In the genomic region with DNA sequence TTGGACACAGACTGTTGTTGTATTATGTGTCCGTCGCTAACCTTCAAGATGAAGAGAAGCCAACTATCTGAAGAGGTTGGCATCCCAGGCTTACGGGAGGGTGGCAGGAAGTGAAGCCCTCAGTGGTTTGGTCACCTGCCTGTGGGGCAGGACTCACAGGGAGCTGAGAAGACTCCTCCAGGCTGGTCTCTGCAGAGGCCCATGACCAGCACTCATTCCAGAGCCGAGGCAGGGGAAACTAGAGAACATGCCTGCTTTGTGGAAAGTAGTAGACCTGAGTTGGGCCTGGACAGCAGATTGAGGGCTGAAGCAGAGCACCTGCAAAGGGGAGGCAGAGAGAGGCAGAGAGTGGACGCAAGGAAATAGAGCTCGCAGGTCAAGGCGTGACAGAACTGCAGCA, we compare ENCODE assay signal across 9 mouse cellular contexts. TPM values are rescaled to one million over a fixed set of nuclear protein-coding genes. Genes with fewer than 3 reads are reported as not detected.
DNase-seq lines count a peak whose midpoint lies in the region; ATAC-seq and TF ChIP-seq lines count a peak whose summit lies in the region.
"Had no signal": no experiment of that assay in that cellular context is flagged by ENCODE, and none has a peak within 500 bp of the region (broad histone marks: within the 10 kb centered on the region; RNA-seq: fewer than 3 reads in every experiment).

No protein-coding gene starts in this region.

- peaks cover 31% of the 10 kb centered on the region for H3K79me2 ChIP-seq in macrophage (ENCODE audit: inconsistent target)

- H3K4me2 ChIP-seq in heart, embryonic 12.5 days = peak overlapping the region; percentile 94

- 76% methylated on average over 7 of the region's 7 CpGs for WGBS in heart, embryonic 12.5 days
- 87% methylated on average over 7 of the region's 7 CpGs for WGBS in hindbrain, embryonic 10.5 days
- WGBS in macrophage (ENCODE audit: missing documents) = 76% methylated on average over 7 of the region's 7 CpGs

- no peaks in the 10 kb centered on the region for H3K9me3 ChIP-seq in heart, embryonic 12.5 days (replicated peaks)
- H3K9me3 ChIP-seq in ES-Bruce4 (replicated peaks; ENCODE audit: control insufficient read depth, insufficient read depth, low read length, poor library complexity, severe bottlenecking) = no peaks in the 10 kb centered on the region
- H3K9me3 ChIP-seq in hindbrain, embryonic 10.5 days = no peaks in the 10 kb centered on the region

- peaks cover 42% of the 10 kb centered on the region for H3K36me3 ChIP-seq in heart, embryonic 12.5 days
- H3K36me3 ChIP-seq in ES-Bruce4 (ENCODE audit: control insufficient read depth, insufficient read depth, low read length, poor library complexity, severe bottlenecking) (peaks cover 41% of the 10 kb centered on the region), macrophage (ENCODE audit: inconsistent target) (peaks cover 33% of the 10 kb centered on the region)
- peaks cover 49% of the 10 kb centered on the region for H3K36me3 ChIP-seq in hindbrain, embryonic 10.5 days

- no peak for TF ChIP-seq EP300 in ES-Bruce4 (IDR thresholded peaks at IDR 0.05; ENCODE audit: insufficient read depth, low read depth, low read length)

- no peak for ATAC-seq in heart, embryonic 12.5 days (ENCODE audit: insufficient number of reproducible peaks, low FRiP score)

- H3K27me3 ChIP-seq in heart, embryonic 12.5 days (replicated peaks) = no peaks in the 10 kb centered on the region
- H3K27me3 ChIP-seq in ES-Bruce4 (ENCODE audit: control insufficient read depth, insufficient read depth, low read length, poor library complexity, severe bottlenecking) = no peaks in the 10 kb centered on the region
- H3K27me3 ChIP-seq in hindbrain, embryonic 10.5 days (ENCODE audit: insufficient read depth, poor library complexity, severe bottlenecking) = no peaks in the 10 kb centered on the region

- H3K27ac ChIP-seq in heart, embryonic 12.5 days (ENCODE audit: poor library complexity, severe bottlenecking) = no peak overlapping the region
- H3K27ac ChIP-seq in ES-Bruce4 (ENCODE audit: insufficient read depth, low read length) = no peak overlapping the region
- H3K27ac ChIP-seq in hindbrain, embryonic 10.5 days = no peak overlapping the region
- no peak overlapping the region for H3K27ac ChIP-seq in macrophage

- no peak for TF ChIP-seq CTCF in ES-Bruce4 (IDR thresholded peaks at IDR 0.05; ENCODE audit: low read depth, low read length)

- H3K4me3 ChIP-seq in heart, embryonic 12.5 days = peak overlapping the region; percentile 96
- H3K4me3 ChIP-seq in ES-Bruce4 (ENCODE audit: low read depth, low read length) (peak overlapping the region; percentile 35), macrophage (ENCODE audit: inconsistent target) (peak overlapping the region; percentile 87)
- H3K4me3 ChIP-seq in hindbrain, embryonic 10.5 days = peak overlapping the region; percentile 89

- peaks cover 12% of the 10 kb centered on the region for H3K4me1 ChIP-seq in heart, embryonic 12.5 days (replicated peaks)
- H3K4me1 ChIP-seq in ES-Bruce4 (ENCODE audit: control insufficient read depth, insufficient read depth, low read length) = no peaks in the 10 kb centered on the region
- peaks cover 14% of the 10 kb centered on the region for H3K4me1 ChIP-seq in hindbrain, embryonic 10.5 days (replicated peaks)

- TF ChIP-seq POLR2A in ES-Bruce4 (IDR thresholded peaks at IDR 0.05; ENCODE audit: insufficient read depth, low read length) = no peak

- peak overlapping the region; percentile 98; the same call in 1 of the 2 replicates for H3K9ac ChIP-seq in heart, embryonic 12.5 days
- H3K9ac ChIP-seq in ES-Bruce4 (ENCODE audit: low read depth, poor library complexity, severe bottlenecking) = peak overlapping the region; percentile 99; the same call in 1 of the 2 replicates

- DNase-seq in heart, postnatal 4 days = no peak
- no peak for DNase-seq in hindbrain, embryonic 10.5 days (ENCODE audit: low spot score)
- DNase-seq in B cell, adult 2 months = no peak
- no peak for DNase-seq in testis, postnatal 10 days (ENCODE audit: low spot score)
- DNase-seq in lung, postnatal 4 days = no peak

RNA-seq across cellular contexts. Expression of gene Eif3f, which starts 1.2 kb away (rescaled TPM):
- polyA plus RNA-seq in heart, embryonic 12.5 days (2016; fragmentation: Nextera tagmentation; extraction: Ambion mirVana) = 50.3 and 52.1 TPM in 2 replicates
- 100 to 1,000 TPM; 126 to 127 TPM for total RNA-seq in heart, postnatal 4 days (2021)
- 223 and 235 TPM in 2 replicates for polyA plus RNA-seq in ES-Bruce4 (2011; ENCODE audit: insufficient read depth, insufficient read length, low read depth, missing spikeins)
- polyA plus RNA-seq in hindbrain, embryonic 10.5 days (2016; fragmentation: Nextera tagmentation; extraction: Ambion mirVana) = 77.2 and 84.5 TPM in 2 replicates
- total RNA-seq in macrophage (2018; cell fraction: chromatin; rRNA removed) = 10 to 100 TPM; 10.5 to 56.8 (median 40.0) TPM
- 100 to 1,000 TPM in 14 of 26 experiments, 10 to 100 TPM in 12; 81.8 to 158 (median 105) TPM for total RNA-seq in macrophage (2018; cell fraction: cytosol; rRNA removed)
- total RNA-seq in macrophage (2018; cell fraction: nucleus; rRNA removed) = 10 to 100 TPM; 17.2 to 56.2 (median 34.5) TPM
- 60.5 to 140 TPM (median 94.6 TPM) in 3 replicates for polyA plus RNA-seq in macrophage (2018)

RNA-seq across cellular contexts. Expression of gene Nlrp10, which starts 5.4 kb away (rescaled TPM):
- 8.0 and 8.1 TPM in 2 replicates for polyA plus RNA-seq in heart, embryonic 12.5 days (2016; fragmentation: Nextera tagmentation; extraction: Ambion mirVana)
- 10 to 100 TPM; 16.4 to 17.6 TPM for total RNA-seq in heart, postnatal 4 days (2021)
- polyA plus RNA-seq in ES-Bruce4 (2011; ENCODE audit: insufficient read depth, insufficient read length, low read depth, missing spikeins) = not detected in 2 replicates
- 0.15 TPM in 1 of 2 replicates, not detected in the other for polyA plus RNA-seq in hindbrain, embryonic 10.5 days (2016; fragmentation: Nextera tagmentation; extraction: Ambion mirVana)
- total RNA-seq in macrophage (2018; cell fraction: chromatin; rRNA removed) = 1 to 10 TPM in 3 of 26 experiments, under 1 TPM in 16, not detected in 7; 0.08 to 1.3 (median 0.33) TPM
- 1 to 10 TPM in 18 of 26 experiments, under 1 TPM in 8; 0.53 to 1.6 (median 1.3) TPM for total RNA-seq in macrophage (2018; cell fraction: cytosol; rRNA removed)
- 1 to 10 TPM in 8 of 26 experiments, under 1 TPM in 17, not detected in 1; 0.29 to 1.8 (median 0.65) TPM for total RNA-seq in macrophage (2018; cell fraction: nucleus; rRNA removed)
- 0.69 to 1.6 TPM (median 1.4 TPM) in 3 replicates for polyA plus RNA-seq in macrophage (2018)

RNA-seq across cellular contexts. Expression of gene Tub, which starts 14.7 kb away (rescaled TPM):
- polyA plus RNA-seq in heart, embryonic 12.5 days (2016; fragmentation: Nextera tagmentation; extraction: Ambion mirVana) = 0.54 and 0.61 TPM in 2 replicates
- total RNA-seq in heart, postnatal 4 days (2021) = under 1 TPM; 0.81 to 0.83 TPM
- polyA plus RNA-seq in ES-Bruce4 (2011; ENCODE audit: insufficient read depth, insufficient read length, low read depth, missing spikeins) = 3.2 and 3.8 TPM in 2 replicates
- 5.7 and 11.0 TPM in 2 replicates for polyA plus RNA-seq in hindbrain, embryonic 10.5 days (2016; fragmentation: Nextera tagmentation; extraction: Ambion mirVana)
- under 1 TPM in 2 of 26 experiments, not detected in 24; 0.33 to 0.35 TPM for total RNA-seq in macrophage (2018; cell fraction: chromatin; rRNA removed)
- total RNA-seq in macrophage (2018; cell fraction: cytosol; rRNA removed) = not detected
- total RNA-seq in macrophage (2018; cell fraction: nucleus; rRNA removed) = under 1 TPM in 1 of 26 experiments, not detected in 25; 0.54 TPM
- not detected in 3 replicates for polyA plus RNA-seq in macrophage (2018)

RNA-seq across cellular contexts. Expression of gene Olfr519, which starts 41.2 kb away (rescaled TPM):
- polyA plus RNA-seq in heart, embryonic 12.5 days (2016; fragmentation: Nextera tagmentation; extraction: Ambion mirVana) = not detected in 2 replicates
- not detected for total RNA-seq in heart, postnatal 4 days (2021)
- not detected in 2 replicates for polyA plus RNA-seq in ES-Bruce4 (2011; ENCODE audit: insufficient read depth, insufficient read length, low read depth, missing spikeins)
- polyA plus RNA-seq in hindbrain, embryonic 10.5 days (2016; fragmentation: Nextera tagmentation; extraction: Ambion mirVana) = not detected in 2 replicates
- total RNA-seq in macrophage (2018; cell fraction: chromatin; rRNA removed) = not detected
- not detected for total RNA-seq in macrophage (2018; cell fraction: cytosol; rRNA removed)
- not detected for total RNA-seq in macrophage (2018; cell fraction: nucleus; rRNA removed)
- polyA plus RNA-seq in macrophage (2018) = not detected in 3 replicates
- total RNA-seq: layer of hippocampus, adult 18-20 months had no signal

RNA-seq across cellular contexts. Expression of gene Olfr518, which starts 50.6 kb away (rescaled TPM):
- polyA plus RNA-seq in heart, embryonic 12.5 days (2016; fragmentation: Nextera tagmentation; extraction: Ambion mirVana) = not detected in 2 replicates
- total RNA-seq in heart, postnatal 4 days (2021) = not detected
- polyA plus RNA-seq in ES-Bruce4 (2011; ENCODE audit: insufficient read depth, insufficient read length, low read depth, missing spikeins) = not detected in 2 replicates
- not detected in 2 replicates for polyA plus RNA-seq in hindbrain, embryonic 10.5 days (2016; fragmentation: Nextera tagmentation; extraction: Ambion mirVana)
- not detected for total RNA-seq in macrophage (2018; cell fraction: chromatin; rRNA removed)
- not detected for total RNA-seq in macrophage (2018; cell fraction: cytosol; rRNA removed)
- not detected for total RNA-seq in macrophage (2018; cell fraction: nucleus; rRNA removed)
- polyA plus RNA-seq in macrophage (2018) = not detected in 3 replicates
- total RNA-seq: layer of hippocampus, adult 18-20 months had no signal

Comparison
In these comparisons a context has a peak if more than half of its experiments do, and no peak if none do; other contexts are left out.
1. H3K4me3 ChIP-seq: peak in every context shown above with its lines; median percentile 96 in heart, embryonic 12.5 days; 89 in hindbrain, embryonic 10.5 days; 87 in macrophage; 35 in ES-Bruce4.